Mouse (Mus musculus) megakaryocyte, adult 5-6 weeks (primary cell): ENCODE data around the gene Gper1. TPM values are rescaled to one million over a fixed set of nuclear protein-coding genes. Genes with fewer than 3 reads are reported as not detected.
"Not testable (repeated sequence)": the region's sequence is repeated elsewhere in the genome, so short reads cannot be mapped to it uniquely, and the experiment has no call there.

ENCODE experiments used
- ATAC-seq: 2 replicates; pipeline ENCODE4 v1.8.0; 2016; ENCODE audit warnings: mild to moderate bottlenecking, inconsistent platforms; ENCODE audit not compliant: poor library complexity, severe bottlenecking
- total RNA-seq, 2 experiments: library from RNA; stranded (forward) in 1 of 2; stranded (reverse) in 1 of 2; fragments of 153-499, 151-499 nt in 1 of 2; fragments of 221-1000, 200-1000 nt in 1 of 2; gene quantifications; 2 replicates each; pipeline versions ENCODE4 v1.2.3 to v1.2.4; 2015 to 2017

Gene Gper1
- total RNA-seq, 2 experiments from 2014 or later: 0.07 to 0.22 TPM

DNA sequence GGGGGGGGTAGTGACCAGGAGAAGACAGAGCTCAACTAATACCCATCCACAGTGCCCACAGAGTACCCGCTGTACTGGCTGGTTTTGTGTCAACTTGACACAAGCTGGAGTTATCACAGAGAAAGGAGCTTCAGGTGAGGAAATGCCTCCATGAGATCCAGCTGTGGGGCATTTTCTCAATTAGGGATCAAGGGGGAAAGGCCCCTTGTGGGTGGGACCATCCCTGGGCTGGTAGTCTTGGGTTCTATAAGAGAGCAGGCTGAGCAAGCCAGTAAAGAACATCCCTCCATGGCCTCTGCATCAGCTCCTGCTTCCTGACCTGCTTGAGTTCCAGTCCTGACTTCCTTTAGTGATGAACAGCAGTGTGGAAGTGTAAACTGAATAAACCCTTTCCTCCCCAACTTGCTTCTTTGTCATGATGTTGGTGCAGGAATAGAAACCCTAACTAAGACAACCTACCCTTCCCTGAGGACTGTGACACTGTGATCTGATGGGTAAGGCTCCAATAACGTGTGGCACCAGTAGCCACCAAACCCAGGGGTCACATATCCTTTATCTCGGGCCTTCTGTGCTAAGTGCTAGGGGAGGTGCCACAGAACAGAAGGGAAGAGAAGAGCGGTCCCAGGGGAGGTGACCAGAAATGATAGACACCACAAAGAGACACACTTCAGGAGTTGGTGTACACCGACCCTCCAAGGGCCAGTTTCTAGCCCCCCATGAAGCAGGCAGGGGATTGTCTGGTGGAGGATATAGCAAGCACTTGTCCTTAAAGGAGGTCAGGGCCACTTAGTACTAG lies 32.4 kb upstream of the Gper1 start:
- not testable (repeated sequence) for ATAC-seq

- no peak for ATAC-seq
Measured at GRCm38 (mm10) chr5:139391309-139391990, 31.5 kb upstream of the Gper1 start.

- no peak for ATAC-seq
Measured at GRCm38 (mm10) chr5:139392219-139393196, 30.4 kb upstream of the Gper1 start.

DNA sequence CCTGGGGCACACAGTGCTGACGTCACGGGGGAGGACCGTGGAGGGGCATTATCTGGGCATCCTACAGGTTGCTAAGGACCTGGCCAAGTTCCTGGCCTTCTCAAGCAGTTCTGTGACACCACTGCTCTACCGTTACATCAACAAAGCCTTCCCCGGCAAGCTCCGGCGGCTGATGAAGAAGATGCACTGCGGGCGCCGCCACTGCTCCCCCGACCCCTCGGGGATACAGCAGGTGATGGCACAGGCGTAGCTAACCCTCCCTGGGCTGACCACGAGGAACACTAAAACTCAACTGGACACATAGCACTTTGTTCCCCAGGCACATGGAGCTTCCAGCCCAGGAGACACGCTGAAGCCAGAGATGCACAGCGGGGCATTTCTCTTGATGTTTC lies 29.8 kb upstream of the Gper1 start:
- ATAC-seq: no peak

GRCm38 (mm10) chr5:139394399-139394798 lies 28.6 kb upstream of the Gper1 start:
- ATAC-seq: no peak

DNA sequence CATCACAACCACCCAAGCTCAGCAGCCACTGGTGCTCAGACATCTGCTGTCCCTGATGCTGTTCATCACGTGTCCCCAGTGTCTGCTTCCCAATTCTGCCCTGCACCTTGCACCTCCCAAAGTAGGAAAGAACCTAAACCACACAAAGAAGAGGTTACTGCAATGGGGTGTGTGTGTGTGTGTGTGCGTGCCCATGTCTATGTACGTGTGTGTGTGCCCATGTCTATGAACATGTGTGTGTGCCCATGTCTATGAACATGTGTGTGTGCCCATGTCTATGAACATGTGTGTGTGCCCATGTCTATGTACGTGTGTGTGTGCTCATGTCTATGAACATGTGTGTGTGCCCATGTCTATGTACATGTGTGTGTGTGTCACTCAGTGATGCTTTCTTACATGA lies 27.4 kb upstream of the Gper1 start:
- ATAC-seq: no peak

DNA sequence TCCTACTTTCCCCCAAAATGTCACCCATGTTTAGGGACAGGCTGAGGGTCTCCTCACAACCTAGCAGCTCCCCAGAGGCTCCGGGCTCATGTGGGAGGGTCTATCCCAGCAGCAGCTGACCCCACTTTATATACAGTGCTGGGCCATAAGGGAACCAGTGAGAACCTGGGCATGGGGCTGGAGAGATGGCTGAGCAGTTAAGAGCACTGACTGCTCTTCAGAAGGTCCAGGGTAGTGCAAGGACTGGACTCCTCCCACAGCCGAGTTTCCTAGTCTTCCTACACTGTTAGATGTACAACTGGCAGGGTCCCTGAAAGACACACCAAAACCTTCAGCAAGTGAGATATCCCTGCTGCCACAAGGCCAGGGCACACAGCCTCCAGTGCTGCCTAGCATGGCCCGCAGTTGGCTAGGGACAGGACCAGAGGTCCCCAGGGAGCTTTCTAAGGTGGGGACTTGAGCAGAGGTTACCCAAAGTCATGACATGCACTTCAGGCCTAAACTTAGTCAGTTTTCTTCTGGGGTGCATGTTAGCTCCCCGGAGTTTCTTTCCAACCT lies 25.5 kb upstream of the Gper1 start:
- ATAC-seq: no peak

DNA sequence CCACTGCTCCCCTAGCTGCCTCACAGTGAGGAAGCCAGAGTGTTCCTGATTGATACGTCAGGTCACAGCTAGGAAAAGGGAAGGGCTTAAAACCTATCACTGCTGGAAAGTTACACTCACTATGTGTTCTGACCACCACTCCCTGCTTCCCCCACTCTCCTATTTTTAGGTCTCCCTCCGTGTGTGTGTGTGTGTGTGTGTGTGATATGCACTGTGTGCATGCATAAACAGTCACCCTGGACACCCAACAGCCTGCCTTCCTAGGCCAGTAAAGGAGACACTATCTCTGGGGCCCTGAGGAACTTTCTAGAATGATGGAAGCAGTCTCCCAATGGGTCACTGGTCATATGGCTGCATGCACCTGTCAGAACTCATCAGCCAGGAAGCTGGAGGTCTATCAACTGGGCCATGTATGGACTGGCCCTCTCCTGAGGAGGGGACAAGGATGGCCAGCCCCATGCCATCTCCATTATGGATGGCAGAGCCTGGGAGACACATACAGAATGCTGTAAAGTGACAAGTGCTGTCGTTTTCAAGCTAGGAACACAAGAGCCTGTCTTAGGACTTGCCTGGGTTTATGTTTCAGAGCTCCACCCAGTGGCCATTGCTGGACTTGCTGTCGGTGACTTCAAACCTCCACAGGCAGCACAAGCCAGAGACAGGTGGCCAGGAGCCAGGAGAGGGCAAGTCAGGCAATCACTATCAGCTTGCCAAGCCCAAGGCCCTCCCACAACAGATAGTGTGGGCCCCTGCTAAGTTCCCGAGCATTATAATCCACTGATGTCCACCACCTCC lies 24.8 kb upstream of the Gper1 start:
- peak; percentile 95 for ATAC-seq

- ATAC-seq: no peak
Measured at GRCm38 (mm10) chr5:139398786-139399185, 24.2 kb upstream of the Gper1 start.

DNA sequence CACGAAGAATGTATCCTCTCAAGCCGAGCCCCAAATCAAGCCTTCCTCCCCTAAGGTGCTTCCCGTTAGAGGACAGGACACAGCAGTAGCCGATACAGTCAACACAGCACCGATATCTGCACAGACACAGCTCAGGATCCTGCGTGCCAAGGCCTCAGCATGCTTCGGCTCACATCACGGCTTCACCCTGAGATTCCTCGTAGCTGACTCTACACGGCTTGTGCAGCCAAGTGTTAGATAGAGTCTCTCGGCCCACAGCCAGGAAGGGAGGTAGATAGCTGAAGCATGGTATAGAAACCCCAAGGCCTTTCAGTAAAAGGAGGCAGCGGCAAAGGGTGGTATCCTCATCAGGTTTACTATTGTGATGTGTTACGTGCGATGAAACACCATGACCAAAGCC lies 23.0 kb upstream of the Gper1 start:
- ATAC-seq: no peak

DNA sequence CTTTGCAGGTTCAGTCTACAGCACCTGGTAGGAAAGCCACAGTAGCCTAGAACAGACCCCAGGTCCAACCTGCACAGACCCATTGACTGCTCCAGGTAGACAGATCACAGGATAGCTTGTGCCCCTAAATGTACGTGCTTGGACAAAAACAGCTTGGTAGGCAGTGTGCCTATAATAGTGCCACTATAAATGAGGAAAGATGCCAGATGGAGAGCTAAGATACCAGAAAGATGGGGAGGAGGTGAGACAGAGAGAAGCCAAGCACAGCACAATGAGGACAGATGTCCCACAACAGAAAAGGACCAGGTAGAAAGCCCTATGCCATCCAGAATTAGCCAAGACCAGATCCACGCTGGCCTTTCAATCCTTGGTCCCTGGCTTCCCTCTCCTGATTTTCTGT lies 20.8 kb upstream of the Gper1 start:
- no peak for ATAC-seq

- ATAC-seq: peak; percentile 27
Measured at GRCm38 (mm10) chr5:139403692-139404260, 19.2 kb upstream of the Gper1 start.

GRCm38 (mm10) chr5:139404801-139405401 lies 18.1 kb upstream of the Gper1 start, which contains the start of gene C130050O18Rik:
Gene C130050O18Rik (plus strand): TSS chr5:139405280.
- ATAC-seq: peak; percentile 64

GRCm38 (mm10) chr5:139405478-139405877 lies 17.5 kb upstream of the Gper1 start:
- ATAC-seq: peak; percentile 20

- no peak for ATAC-seq
Measured at GRCm38 (mm10) chr5:139405953-139406352, 17.0 kb upstream of the Gper1 start.

DNA sequence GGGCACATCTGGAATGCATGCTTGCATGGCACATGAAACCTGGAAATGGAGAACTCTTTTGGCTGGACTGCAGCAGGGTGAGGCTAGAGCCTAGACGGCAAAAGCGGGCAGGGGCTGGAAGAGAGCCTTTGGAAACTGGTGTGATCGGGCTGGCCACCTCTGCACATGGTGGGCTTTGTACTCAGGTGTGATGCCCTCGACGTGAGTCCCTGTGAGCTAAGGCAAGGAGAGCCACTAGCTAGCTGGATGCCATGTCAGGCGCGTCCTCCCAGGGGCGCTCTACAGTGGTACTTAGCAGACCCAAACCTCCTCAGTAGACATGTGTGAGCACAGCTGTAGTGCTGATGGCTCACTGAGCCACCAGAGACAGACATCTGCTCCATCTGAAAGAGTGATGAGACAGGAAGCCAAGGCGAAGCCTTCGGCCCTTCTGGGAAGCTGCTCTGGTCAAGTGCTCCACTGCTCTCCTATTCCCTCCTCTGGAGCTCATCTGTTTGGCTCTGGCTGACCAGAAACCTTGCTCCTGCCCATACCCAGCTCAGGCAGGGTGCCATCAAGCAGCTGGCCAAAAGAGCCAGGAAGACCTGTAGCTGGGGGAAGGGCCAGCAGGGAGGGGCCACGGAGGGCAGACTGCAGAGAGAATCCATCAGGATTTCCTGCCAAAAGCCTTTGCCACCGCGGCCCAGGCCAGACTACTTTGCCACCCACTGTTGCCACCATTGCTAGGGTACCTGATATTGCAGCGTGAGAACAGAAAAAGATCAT lies 15.6 kb upstream of the Gper1 start:
- ATAC-seq: no peak

- ATAC-seq: peak; percentile 62
Measured at GRCm38 (mm10) chr5:139408511-139408910, 14.4 kb upstream of the Gper1 start.

GRCm38 (mm10) chr5:139409412-139409811 lies 13.5 kb upstream of the Gper1 start:
- ATAC-seq: no peak
